Mouse (Mus musculus) gastrocnemius, postnatal 36 days (tissue): ENCODE data around the gene Gm20695. TPM values are rescaled to one million over a fixed set of nuclear protein-coding genes. Genes with fewer than 3 reads are reported as not detected.

Source experiments
- microRNA-seq, 2 experiments: library from miRNA; unstranded; fragments of <30 nt; microRNA quantifications; one replicate each; pipeline ENCODE4 v1.2.0; 2021
- total RNA-seq, 2 experiments: library from RNA; stranded (reverse); gene quantifications; 2 replicates each; pipeline ENCODE4 v1.2.3; 2021

Gm20695 gene
- total RNA-seq, 2 experiments from 2014 or later, result not detected

Small RNA genes lying within 50 kb of the gene (microRNA-seq; reads per million reads assigned to microRNA genes)
- gene Gm23493, result 0 reads per million in 2 experiments

Other genes starting within 250 kb of the Gm20695 start
- gene Mefv, start 166.6 kb upstream of the Gm20695 start, total RNA-seq, result not detected
- gene Zfp263, start 140.6 kb upstream of the Gm20695 start, total RNA-seq, result 1 to 10 TPM; 4.4 to 6.1 TPM
- not detected for gene Olfr15, start 53.8 kb upstream of the Gm20695 start, total RNA-seq
- 1 to 10 TPM; 1.2 to 1.6 TPM for gene Zfp174, start 37.4 kb upstream of the Gm20695 start, total RNA-seq
- 10 to 100 TPM; 30.5 to 33.2 TPM for gene Naa60, start 12.3 kb upstream of the Gm20695 start, total RNA-seq
- gene Zfp597, start 87 bp upstream of the Gm20695 start, total RNA-seq, result 1 to 10 TPM; 5.6 to 7.0 TPM
- gene 1700037C18Rik, start 24.0 kb downstream of the Gm20695 start, total RNA-seq, result 1 to 10 TPM; 2.1 to 2.6 TPM
- gene Cluap1, start 24.2 kb downstream of the Gm20695 start, total RNA-seq, result 1 to 10 TPM; 7.6 to 9.1 TPM
- 1 to 10 TPM; 1.3 to 3.5 TPM for gene Nlrc3, start 92.0 kb downstream of the Gm20695 start, total RNA-seq
- gene Slx4, start 119.1 kb downstream of the Gm20695 start, total RNA-seq, result 1 to 10 TPM; 4.8 to 6.5 TPM
- gene Dnase1, start 152.3 kb downstream of the Gm20695 start, total RNA-seq, result not detected
- gene Trap1, start 193.2 kb downstream of the Gm20695 start, total RNA-seq, result 100 to 1,000 TPM; 102 to 117 TPM